Mouse (Mus musculus) gastrocnemius, adult 2 months (tissue): ENCODE data around the gene Stoml2. TPM values are rescaled to one million over a fixed set of nuclear protein-coding genes. Genes with fewer than 3 reads are reported as not detected.
A peak's percentile ranks its signal among the peaks of the same experiment; 100 is the strongest.

Experiments
- DNase-seq: peaks from one replicate; pipeline ENCODE4 v3.0.0; 2022
- H3K27ac ChIP-seq: fragments of 200-600 bp; 2 replicates; pipeline ENCODE4 v1.8.1; 2022; ENCODE audit warnings: mild to moderate bottlenecking
- H3K4me3 ChIP-seq: fragments of 200-600 bp; 2 replicates; pipeline ENCODE4 v1.8.1; 2022; ENCODE audit warnings: mild to moderate bottlenecking, moderate library complexity
- CTCF ChIP-seq: fragments of 200-600 bp; IDR thresholded peaks from 2 replicates; pipeline ENCODE4 v1.8.1; 2022; ENCODE audit warnings: antibody characterized with exemption, mild to moderate bottlenecking, moderate library complexity
- intact Hi-C: fragments of 180-260 bp; cut with DNase I; formaldehyde crosslinking; loops from one replicate; pipeline ENCODE4 v1.15.1; 2025
- total RNA-seq, 2 experiments: library from RNA; stranded (reverse); gene quantifications; 2 replicates each; pipeline ENCODE4 v1.2.3; 2021

Stoml2 gene
- total RNA-seq, 2 experiments from 2014 or later = 87.5 to 108 TPM

- intact Hi-C loops = loop anchor here (10.0 kb wide), 1 partner anchor 521 kb away; no protein-coding TSS in a partner anchor
- Histone ChIP-seq H3K27ac (no peak overlapping the region), H3K4me3 (no peak overlapping the region)
- no peak for DNase-seq
- no peak for TF ChIP-seq CTCF
These were observed 2.0 kb upstream of the Stoml2 start for GRCm38 (mm10) chr4:43033481-43033880.

DNA sequence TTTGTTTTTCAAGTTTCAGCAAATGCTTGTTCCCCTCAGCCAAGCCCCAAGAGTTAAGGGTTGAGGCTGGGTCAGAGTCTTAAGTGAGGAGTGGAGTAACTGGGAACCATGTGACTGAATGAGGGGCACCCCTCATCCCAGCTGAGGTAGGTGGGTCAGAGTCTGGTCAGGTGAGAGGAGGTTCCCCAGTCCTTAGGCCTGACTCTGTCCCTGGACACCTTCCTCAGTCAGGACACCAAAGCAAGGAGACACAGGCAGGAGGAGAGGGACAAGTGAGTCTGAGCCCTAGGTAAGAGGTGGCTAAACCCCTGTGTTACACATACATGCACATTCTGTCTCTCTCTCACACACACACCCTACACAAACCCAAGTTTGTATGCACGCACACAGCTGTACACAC lies 991 bp upstream of the Stoml2 start:
- TF ChIP-seq CTCF = no peak
- H3K27ac ChIP-seq = no peak overlapping the region
- intact Hi-C loops = loop anchor here (10.0 kb wide), 1 partner anchor 522 kb away; no protein-coding TSS in a partner anchor
- DNase-seq = no peak
- no peak overlapping the region for H3K4me3 ChIP-seq

- peak overlapping the region; percentile 86 for H3K4me3 ChIP-seq
- peak overlapping the region; percentile 90 for H3K27ac ChIP-seq
- intact Hi-C loops = loop anchor here (10.0 kb wide), 1 partner anchor 524 kb away; no protein-coding TSS in a partner anchor
- TF ChIP-seq CTCF = no peak
- DNase-seq = peak; percentile 65
These were observed 705 bp downstream of the Stoml2 start for GRCm38 (mm10) chr4:43030780-43031230.

DNA sequence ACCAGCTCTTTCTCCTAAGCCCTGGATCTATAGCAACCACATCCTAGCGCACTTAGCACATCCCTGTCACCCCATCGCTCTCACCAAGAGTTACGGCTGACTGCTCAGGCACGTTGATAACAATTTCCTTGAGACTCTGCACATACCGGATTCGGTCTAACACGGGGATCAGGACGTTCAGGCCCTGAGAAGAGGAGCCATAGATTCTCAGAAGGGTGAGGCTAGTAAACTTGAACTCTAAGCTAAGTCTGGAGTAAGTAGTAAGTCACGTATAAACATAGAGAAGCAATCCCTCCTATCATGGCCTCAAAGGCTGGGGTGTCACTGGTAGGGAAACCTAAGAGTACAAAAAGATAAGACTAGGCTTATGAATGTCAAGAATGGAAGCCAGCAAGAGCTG lies 1.2 kb downstream of the Stoml2 start:
- no peak for DNase-seq
- intact Hi-C loops = loop anchor here (10.0 kb wide), 1 partner anchor 524 kb away; no protein-coding TSS in a partner anchor
- no peak for TF ChIP-seq CTCF
- H3K27ac ChIP-seq = peak overlapping the region; percentile 90
- H3K4me3 ChIP-seq = peak overlapping the region; percentile 86

DNA sequence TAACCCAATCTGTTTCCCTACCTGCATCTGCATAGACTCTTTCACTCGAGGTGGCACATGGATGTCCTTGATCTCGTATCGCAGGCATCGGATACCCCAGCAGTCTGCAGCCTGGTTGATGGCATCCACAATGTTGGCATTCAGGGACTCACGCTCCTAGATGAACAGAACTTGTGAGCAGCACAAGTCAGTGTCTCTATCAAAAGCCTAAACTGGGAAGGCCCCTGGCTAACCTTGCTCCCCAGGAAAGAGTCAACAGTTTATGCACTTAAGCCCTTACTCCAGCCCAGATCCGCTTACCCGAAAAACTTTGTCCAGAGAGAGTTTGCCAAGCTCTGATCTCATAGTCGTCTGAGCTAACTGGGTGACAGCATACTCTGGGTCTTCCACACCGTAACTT lies 1.8 kb downstream of the Stoml2 start:
- intact Hi-C loops = loop anchor here (10.0 kb wide), 1 partner anchor 525 kb away; no protein-coding TSS in a partner anchor
- no peak overlapping the region; the same call in 1 of the 2 replicates for H3K4me3 ChIP-seq
- no peak for TF ChIP-seq CTCF
- no peak for DNase-seq
- H3K27ac ChIP-seq = no peak overlapping the region

- Histone ChIP-seq H3K27ac (no peak overlapping the region), H3K4me3 (no peak overlapping the region)
- no peak for TF ChIP-seq CTCF
- intact Hi-C loops = no loop called here
- DNase-seq = no peak
These were observed 2.4 kb downstream of the Stoml2 start for GRCm38 (mm10) chr4:43029121-43029520.

GRCm38 (mm10) chr4:43025084-43025960 lies 6.2 kb downstream of the Stoml2 start, which contains the start of gene Pigo:
TSS of gene Pigo (minus strand) at chr4:43025819.
- H3K27ac ChIP-seq = peak within 1 kb of the TSS; percentile 95
- peak; percentile 96 for DNase-seq
- peak within 1 kb of the TSS; percentile 75 for H3K4me3 ChIP-seq
- intact Hi-C loops = loop anchor here (1.0 kb wide), 1 partner anchor 20 kb away; no protein-coding TSS in a partner anchor
- TF ChIP-seq CTCF = peak; percentile 65

DNA sequence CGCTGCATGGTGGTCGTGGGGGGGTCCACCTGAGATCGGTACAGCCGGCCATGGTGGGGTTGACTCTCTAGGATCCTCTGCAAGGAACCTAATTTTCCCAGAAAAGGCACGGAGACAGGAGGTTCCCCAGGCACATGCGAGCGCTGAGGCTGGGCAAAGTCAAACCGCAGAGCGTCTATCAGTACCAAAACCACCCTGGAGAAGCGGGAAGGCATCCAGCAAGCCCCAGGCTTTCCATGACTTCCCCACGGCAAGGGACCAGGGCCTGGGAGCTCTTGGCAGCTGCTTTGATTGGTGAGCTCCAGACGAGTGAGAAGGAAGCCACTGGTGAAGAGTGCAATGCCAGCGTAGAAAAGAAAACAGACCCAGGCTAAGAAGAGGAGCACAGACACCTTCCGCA lies 6.8 kb downstream of the Stoml2 start:
- TF ChIP-seq CTCF = no peak
- H3K4me3 ChIP-seq = peak overlapping the region; percentile 75
- peak overlapping the region; percentile 95 for H3K27ac ChIP-seq
- intact Hi-C loops = loop anchor here (1.0 kb wide), 1 partner anchor 19 kb away; no protein-coding TSS in a partner anchor
- no peak for DNase-seq

DNA sequence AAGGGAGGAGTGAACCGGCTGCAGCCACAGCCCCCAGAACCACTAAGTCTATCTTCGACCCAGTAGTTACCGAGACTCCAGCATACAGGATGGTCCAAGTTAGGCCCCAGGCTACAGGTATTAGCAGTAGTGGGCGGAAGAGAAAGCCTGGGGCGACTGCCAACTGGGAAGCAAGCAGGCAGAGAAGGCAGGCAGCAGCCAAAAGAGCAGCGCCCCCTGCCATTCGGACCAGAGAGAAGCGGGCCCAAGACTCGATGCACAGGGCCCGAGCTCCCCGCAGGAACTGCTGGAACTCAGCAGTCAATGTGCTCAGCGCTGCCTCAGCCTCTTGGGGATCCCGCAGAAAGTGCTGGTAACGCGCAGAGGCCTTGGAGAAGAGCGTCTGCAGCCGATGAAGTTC lies 10.2 kb downstream of the Stoml2 start:
- intact Hi-C loops = no loop called here
- H3K27ac ChIP-seq = no peak overlapping the region
- no peak for DNase-seq
- no peak for TF ChIP-seq CTCF
- no peak overlapping the region for H3K4me3 ChIP-seq

DNA sequence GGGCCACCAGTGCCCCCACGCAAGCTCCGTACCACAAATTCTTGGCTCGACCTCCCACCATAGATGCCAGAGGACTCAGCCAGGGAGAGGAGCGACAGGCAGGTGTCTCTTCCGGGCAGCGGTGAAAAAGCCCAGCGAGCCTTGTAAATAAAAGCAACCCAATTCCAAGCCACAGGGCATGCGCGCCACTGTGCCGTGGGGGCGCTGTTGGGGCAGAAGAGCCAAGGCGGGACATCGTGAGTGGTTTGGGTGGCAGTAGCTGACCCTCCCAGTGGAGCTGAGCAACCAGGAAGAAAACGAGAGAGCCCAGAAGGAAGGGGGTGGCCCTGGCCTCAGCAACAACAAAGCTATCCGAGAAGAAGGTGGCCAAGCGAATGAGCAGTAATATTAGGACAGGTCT lies 10.6 kb downstream of the Stoml2 start:
- intact Hi-C loops = no loop called here
- no peak for TF ChIP-seq CTCF
- Histone ChIP-seq H3K27ac (no peak overlapping the region), H3K4me3 (no peak overlapping the region)
- no peak for DNase-seq

DNA sequence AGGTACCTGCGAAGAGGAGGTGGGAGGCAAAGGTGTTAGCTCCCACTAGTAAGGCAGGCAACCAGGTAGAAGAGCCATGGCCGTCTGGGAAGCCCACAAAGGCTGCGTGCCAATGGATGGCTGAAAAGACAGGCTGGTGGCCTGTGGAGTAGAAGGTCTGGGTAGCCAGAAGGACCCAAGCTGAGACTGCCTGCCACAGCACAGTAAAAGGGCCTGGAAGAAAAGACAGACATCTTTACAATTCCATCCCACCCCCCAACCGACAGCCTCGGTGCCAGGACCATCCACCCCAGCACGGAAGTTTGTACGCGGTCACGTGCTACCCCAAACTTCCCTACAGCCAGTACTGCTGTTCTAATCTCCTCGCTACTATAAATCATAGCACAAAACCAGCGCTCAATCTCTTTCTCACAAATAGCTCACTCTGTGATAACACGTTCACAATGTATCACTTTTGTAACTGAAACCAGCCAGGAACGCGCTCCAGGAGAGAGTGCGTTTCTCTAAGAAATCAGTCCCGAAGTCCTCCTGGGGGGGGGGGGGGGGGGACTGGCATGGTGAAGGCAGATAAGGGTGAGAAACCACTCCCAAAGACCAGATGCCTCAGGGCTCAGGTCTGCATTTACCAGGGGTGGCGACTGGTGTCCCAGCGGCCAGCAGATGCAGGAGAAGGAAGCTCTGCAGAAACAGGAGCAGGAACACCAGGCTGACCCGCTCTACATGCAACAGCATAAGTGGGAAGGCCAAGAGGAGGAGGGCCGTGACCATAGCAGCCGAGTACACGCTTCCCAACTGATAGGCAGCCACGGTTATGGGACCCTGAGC lies 11.7 kb downstream of the Stoml2 start:
- Histone ChIP-seq H3K27ac (no peak overlapping the region), H3K4me3 (no peak overlapping the region)
- no peak for DNase-seq
- intact Hi-C loops = no loop called here
- TF ChIP-seq CTCF = no peak

GRCm38 (mm10) chr4:43019176-43019575 lies 12.3 kb downstream of the Stoml2 start:
- Histone ChIP-seq H3K4me3 (no peak overlapping the region), H3K27ac (no peak overlapping the region)
- TF ChIP-seq CTCF = no peak
- intact Hi-C loops = no loop called here
- no peak for DNase-seq
